Mouse (Mus musculus) kidney, adult 2 months (tissue): ENCODE measurements at regions not wholly inside any gene's neighbourhood (a gene's known extent, or its start where the extent isn't known, plus 50 kb on each side); places are given as distances from the start of the nearest gene placed in this dataset.

Source experiments
- CTCF ChIP-seq: fragments of 200-500 bp; conservative IDR thresholded peaks from 2 replicates; pipeline ENCODE4 v1.5.1; 2011; ENCODE audit warnings: low read depth, mild to moderate bottlenecking, control low read depth, low read length, moderate library complexity, mixed read lengths; ENCODE audit not compliant: insufficient read depth, insufficient read length
- POLR2A ChIP-seq: fragments of 200-500 bp; IDR thresholded peaks from one replicate; pipeline ENCODE4 v1.6.1; 2011; ENCODE audit warnings: low read depth, low read length, control low read depth

GRCm38 (mm10) chr13:29044655-29045054 lies 91.1 kb upstream of the Sox4 start:
- no peak for TF ChIP-seq CTCF
- TF ChIP-seq POLR2A, result no peak
